Mouse (Mus musculus): ENCODE data around the gene Btbd6. TPM values are rescaled to one million over a fixed set of nuclear protein-coding genes. Genes with fewer than 3 reads are reported as not detected.

The Btbd6 gene
- polyA plus RNA-seq, 1 experiment from 2014 or later = 60.2 TPM

Other genes starting within 250 kb of the Btbd6 start
- gene Pld4, start 215.8 kb upstream of the Btbd6 start, polyA plus RNA-seq (2015; fragmentation: Nextera tagmentation; extraction: Ambion mirVana) = 7.3 and 8.6 TPM in 2 replicates
- 1.1 and 1.3 TPM in 2 replicates for gene Ahnak2, start 173.8 kb upstream of the Btbd6 start, polyA plus RNA-seq (2015; fragmentation: Nextera tagmentation; extraction: Ambion mirVana)
- 24.4 and 25.1 TPM in 2 replicates for gene Clba1, start 167.5 kb upstream of the Btbd6 start, polyA plus RNA-seq (2015; fragmentation: Nextera tagmentation; extraction: Ambion mirVana)
- gene Cdca4, start 147.1 kb upstream of the Btbd6 start, polyA plus RNA-seq (2015; fragmentation: Nextera tagmentation; extraction: Ambion mirVana) = 44.1 and 50.1 TPM in 2 replicates
- 0.06 and 0.11 TPM in 2 replicates for gene Gpr132, start 108.3 kb upstream of the Btbd6 start, polyA plus RNA-seq (2015; fragmentation: Nextera tagmentation; extraction: Ambion mirVana)
- 16.4 and 18.4 TPM in 2 replicates for gene Jag2, start 46.7 kb upstream of the Btbd6 start, polyA plus RNA-seq (2015; fragmentation: Nextera tagmentation; extraction: Ambion mirVana)
- 60.6 and 60.8 TPM in 2 replicates for gene Nudt14, start 34.4 kb upstream of the Btbd6 start, polyA plus RNA-seq (2015; fragmentation: Nextera tagmentation; extraction: Ambion mirVana)
- 56.0 and 58.5 TPM in 2 replicates for gene Brf1, start 24.2 kb downstream of the Btbd6 start, polyA plus RNA-seq (2015; fragmentation: Nextera tagmentation; extraction: Ambion mirVana)
- 34.6 and 35.1 TPM in 2 replicates for gene Pacs2, start 38.0 kb downstream of the Btbd6 start, polyA plus RNA-seq (2015; fragmentation: Nextera tagmentation; extraction: Ambion mirVana)
- 0.40 TPM in 1 of 2 replicates, not detected in the other for gene Tex22, start 98.0 kb downstream of the Btbd6 start, polyA plus RNA-seq (2015; fragmentation: Nextera tagmentation; extraction: Ambion mirVana)
- gene Mta1, start 121.8 kb downstream of the Btbd6 start, polyA plus RNA-seq (2015; fragmentation: Nextera tagmentation; extraction: Ambion mirVana) = 17.2 and 18.1 TPM in 2 replicates
- gene Crip2, start 163.8 kb downstream of the Btbd6 start, polyA plus RNA-seq (2015; fragmentation: Nextera tagmentation; extraction: Ambion mirVana) = 370 and 393 TPM in 2 replicates
- 23.7 and 27.3 TPM in 2 replicates for gene Crip1, start 169.8 kb downstream of the Btbd6 start, polyA plus RNA-seq (2015; fragmentation: Nextera tagmentation; extraction: Ambion mirVana)
- 12.7 and 16.3 TPM in 2 replicates for gene Tedc1, start 179.9 kb downstream of the Btbd6 start, polyA plus RNA-seq (2015; fragmentation: Nextera tagmentation; extraction: Ambion mirVana)
- gene Tmem121, start 209.4 kb downstream of the Btbd6 start, polyA plus RNA-seq (2015; fragmentation: Nextera tagmentation; extraction: Ambion mirVana) = 44.9 and 50.6 TPM in 2 replicates